Mouse (Mus musculus): ENCODE results near the gene Rbm4b. TPM values are rescaled to one million over a fixed set of nuclear protein-coding genes. Genes with fewer than 3 reads are reported as not detected.
"Not testable (repeated sequence)": the region's sequence is repeated elsewhere in the genome, so short reads cannot be mapped to it uniquely, and the experiment has no call there.

The Rbm4b gene
- polyA plus RNA-seq, 1 experiment = 233 TPM

DNA sequence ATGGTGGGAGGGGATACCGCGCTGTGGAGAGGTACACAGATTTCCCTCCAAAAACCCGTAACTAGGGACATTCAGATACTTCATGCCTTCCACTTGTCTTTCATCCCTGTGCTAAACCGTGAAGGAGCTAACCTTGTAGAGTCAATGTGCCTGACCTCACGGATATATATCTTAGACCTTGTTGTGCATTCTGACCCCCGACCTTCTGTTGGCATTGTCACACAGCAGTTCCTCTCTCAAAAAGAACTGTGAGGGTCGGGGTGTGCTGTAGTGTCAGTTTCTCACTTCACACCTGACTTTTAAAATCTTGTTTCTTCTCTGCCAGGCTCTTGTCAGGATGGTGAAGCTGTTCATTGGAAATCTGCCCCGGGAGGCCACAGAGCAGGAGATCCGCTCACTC lies 624 bp downstream of the Rbm4b start:
- no peaks in the 10 kb centered on the region for H3K27me3 ChIP-seq (ENCODE audit: control insufficient read depth, insufficient read depth, low read length)
- TF ChIP-seq POLR2A (IDR thresholded peaks at IDR 0.05; ENCODE audit: control insufficient read depth, low read depth, low read length) (no peak), CTCF (IDR thresholded peaks at IDR 0.05; ENCODE audit: control insufficient read depth, insufficient read depth, insufficient replicate concordance, low read depth, low read length) (no peak)
- peak overlapping the region; percentile 96 for H3K27ac ChIP-seq (ENCODE audit: control insufficient read depth, insufficient read depth, low read depth, low read length)
- H3K36me3 ChIP-seq (ENCODE audit: control insufficient read depth, insufficient read depth, low read length) = peaks cover 5% of the 10 kb centered on the region
- H3K4me3 ChIP-seq (ENCODE audit: control insufficient read depth, low read depth, low read length) = peak overlapping the region; percentile 92
- no peaks in the 10 kb centered on the region; the same call in 1 of the 2 replicates for H3K4me1 ChIP-seq (ENCODE audit: control insufficient read depth, insufficient read depth, low read length)

DNA sequence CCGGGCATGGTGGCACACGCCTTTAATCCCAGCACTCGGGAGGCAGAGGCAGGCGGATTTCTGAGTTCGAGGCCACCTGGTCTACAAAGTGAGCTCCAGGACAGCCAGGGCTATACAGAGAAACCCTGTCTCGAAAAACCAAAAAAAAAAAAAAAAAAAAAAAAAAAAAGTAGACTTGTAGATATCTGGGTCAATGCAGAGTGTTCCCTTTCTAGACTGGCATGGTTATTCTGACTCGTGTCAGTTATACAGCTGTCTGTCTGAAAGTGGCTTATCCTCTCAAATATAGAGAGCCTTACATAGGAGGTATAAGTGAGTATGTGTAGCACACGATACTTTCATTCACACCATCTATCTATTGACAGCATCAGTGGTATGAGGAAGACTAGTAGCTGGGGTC lies 4.2 kb downstream of the Rbm4b start:
- H3K36me3 ChIP-seq (ENCODE audit: control insufficient read depth, insufficient read depth, low read length); H3K4me1 ChIP-seq (ENCODE audit: control insufficient read depth, insufficient read depth, low read length); H3K27me3 ChIP-seq (ENCODE audit: control insufficient read depth, insufficient read depth, low read length); H3K27ac ChIP-seq (ENCODE audit: control insufficient read depth, insufficient read depth, low read depth, low read length); H3K4me3 ChIP-seq (ENCODE audit: control insufficient read depth, low read depth, low read length): not testable (repeated sequence)

DNA sequence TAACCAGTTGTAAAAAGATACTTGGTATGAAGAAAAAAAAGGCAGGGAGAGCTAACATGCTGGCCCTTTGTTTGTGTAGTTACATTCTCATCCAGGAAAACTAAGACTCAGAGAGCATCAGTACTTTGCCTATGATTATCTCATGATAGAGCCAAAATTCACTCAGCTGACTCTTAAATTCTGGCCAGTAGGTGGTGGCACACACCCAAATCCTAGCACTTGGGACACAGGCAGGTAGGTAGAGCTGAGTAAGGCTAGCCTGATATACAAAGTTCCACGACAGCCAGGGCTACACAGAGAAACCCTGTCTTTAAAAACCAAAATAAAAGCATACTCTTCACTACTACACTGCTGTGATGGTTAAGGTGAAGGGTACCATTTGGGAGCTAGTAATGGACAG lies 6.6 kb downstream of the Rbm4b start:
- H3K36me3 ChIP-seq (ENCODE audit: control insufficient read depth, insufficient read depth, low read length) = peaks cover 3% of the 10 kb centered on the region

DNA sequence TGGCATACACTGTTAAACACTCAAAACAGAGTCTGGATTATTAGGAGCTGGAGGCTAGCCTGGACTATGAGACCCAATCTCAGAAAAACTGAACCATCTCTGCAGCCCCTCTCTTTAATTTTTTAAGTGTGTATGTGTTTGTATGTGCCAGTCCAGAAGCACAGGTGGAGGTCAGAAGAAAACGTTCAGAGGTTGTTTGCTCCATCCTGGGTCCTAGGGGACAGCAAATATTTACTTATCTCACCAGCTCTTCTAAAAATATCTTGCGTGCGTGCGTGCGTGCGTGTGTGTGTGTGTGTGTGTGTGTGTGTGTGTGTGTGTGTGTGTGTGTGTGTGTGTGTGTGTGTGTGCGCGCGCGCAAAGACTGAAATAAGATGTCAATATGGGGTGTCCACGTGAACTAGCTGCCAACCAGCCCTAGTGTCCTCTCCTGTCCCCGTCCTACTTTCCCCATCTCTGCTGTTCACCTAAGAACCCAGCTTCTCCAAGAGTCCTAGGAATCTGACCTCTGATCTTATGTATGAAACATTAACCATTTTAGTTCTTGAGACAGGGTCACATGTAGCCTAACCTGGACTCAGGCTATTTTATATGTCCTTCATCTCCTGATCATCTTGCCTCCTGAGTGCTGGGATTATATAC lies 11.3 kb downstream of the Rbm4b start:
- peaks cover 1% of the 10 kb centered on the region; the same call in 1 of the 2 replicates for H3K36me3 ChIP-seq (ENCODE audit: control insufficient read depth, insufficient read depth, low read length)
- no peaks in the 10 kb centered on the region for H3K27me3 ChIP-seq (ENCODE audit: control insufficient read depth, insufficient read depth, low read length)
- no peaks in the 10 kb centered on the region for H3K4me1 ChIP-seq (ENCODE audit: control insufficient read depth, insufficient read depth, low read length)
- no peak overlapping the region for H3K4me3 ChIP-seq (ENCODE audit: control insufficient read depth, low read depth, low read length)
- no peak for TF ChIP-seq CTCF (IDR thresholded peaks at IDR 0.05; ENCODE audit: control insufficient read depth, insufficient read depth, insufficient replicate concordance, low read depth, low read length)
- TF ChIP-seq POLR2A (IDR thresholded peaks at IDR 0.05; ENCODE audit: control insufficient read depth, low read depth, low read length) = no peak
- H3K27ac ChIP-seq (ENCODE audit: control insufficient read depth, insufficient read depth, low read depth, low read length) = no peak overlapping the region

More for the DNA sequence above, 6.6 kb downstream of the Rbm4b start:
- H3K4me1 ChIP-seq (ENCODE audit: control insufficient read depth, insufficient read depth, low read length) = no peaks in the 10 kb centered on the region
- H3K4me3 ChIP-seq (ENCODE audit: control insufficient read depth, low read depth, low read length) = no peak overlapping the region
- H3K27ac ChIP-seq (ENCODE audit: control insufficient read depth, insufficient read depth, low read depth, low read length) = no peak overlapping the region
- no peaks in the 10 kb centered on the region for H3K27me3 ChIP-seq (ENCODE audit: control insufficient read depth, insufficient read depth, low read length)
- TF ChIP-seq CTCF (IDR thresholded peaks at IDR 0.05; ENCODE audit: control insufficient read depth, insufficient read depth, insufficient replicate concordance, low read depth, low read length) = no peak
- no peak for TF ChIP-seq POLR2A (IDR thresholded peaks at IDR 0.05; ENCODE audit: control insufficient read depth, low read depth, low read length)

DNA sequence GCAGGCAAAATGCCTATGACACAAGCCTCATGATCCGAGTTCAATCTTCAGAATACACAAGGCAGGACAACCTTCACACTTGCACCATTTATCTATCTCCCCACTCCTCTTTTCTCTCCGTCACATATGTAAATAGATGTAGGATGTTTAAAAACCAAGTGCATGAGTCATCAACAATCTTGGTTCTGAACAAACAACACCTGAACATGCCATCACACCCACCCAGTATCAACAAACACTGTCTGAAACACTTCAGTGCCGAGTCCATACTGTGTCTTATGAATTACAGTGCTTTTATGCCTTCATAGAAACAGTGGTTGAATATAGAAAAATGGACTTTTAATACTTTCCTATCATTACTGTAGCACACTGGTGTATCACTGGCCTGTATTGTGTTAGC lies 16.5 kb downstream of the Rbm4b start:
- Histone ChIP-seq H3K36me3 (ENCODE audit: control insufficient read depth, insufficient read depth, low read length) (peaks cover 1% of the 10 kb centered on the region; the same call in 1 of the 2 replicates), H3K4me3 (ENCODE audit: control insufficient read depth, low read depth, low read length) (no peak overlapping the region), H3K4me1 (ENCODE audit: control insufficient read depth, insufficient read depth, low read length) (no peaks in the 10 kb centered on the region), H3K27me3 (ENCODE audit: control insufficient read depth, insufficient read depth, low read length) (no peaks in the 10 kb centered on the region), H3K27ac (ENCODE audit: control insufficient read depth, insufficient read depth, low read depth, low read length) (no peak overlapping the region)
- no peak for TF ChIP-seq POLR2A (IDR thresholded peaks at IDR 0.05; ENCODE audit: control insufficient read depth, low read depth, low read length)
- TF ChIP-seq CTCF (IDR thresholded peaks at IDR 0.05; ENCODE audit: control insufficient read depth, insufficient read depth, insufficient replicate concordance, low read depth, low read length) = no peak

DNA sequence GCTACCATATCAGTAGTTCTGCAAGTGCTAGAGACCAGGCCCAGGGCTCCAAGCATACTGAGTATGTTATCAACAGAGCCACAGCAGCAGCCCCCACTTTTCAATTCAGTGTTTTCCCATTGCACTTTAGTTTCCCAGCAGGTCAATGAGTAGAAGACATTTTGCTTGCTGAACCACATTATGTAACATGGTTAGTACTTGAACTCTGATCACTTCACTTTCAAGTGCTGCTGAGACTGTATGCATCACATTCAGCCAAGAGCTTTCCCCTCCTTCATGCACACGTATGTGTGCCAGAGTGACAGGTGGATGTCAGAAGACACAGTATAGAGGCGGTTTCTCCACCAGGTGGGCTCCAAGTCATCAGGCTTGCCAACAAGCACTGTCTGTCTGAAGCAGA lies 26.6 kb downstream of the Rbm4b start:
- no peaks in the 10 kb centered on the region for H3K27me3 ChIP-seq (ENCODE audit: control insufficient read depth, insufficient read depth, low read length)
- H3K4me3 ChIP-seq (ENCODE audit: control insufficient read depth, low read depth, low read length) = no peak overlapping the region
- TF ChIP-seq CTCF (IDR thresholded peaks at IDR 0.05; ENCODE audit: control insufficient read depth, insufficient read depth, insufficient replicate concordance, low read depth, low read length) = no peak
- H3K27ac ChIP-seq (ENCODE audit: control insufficient read depth, insufficient read depth, low read depth, low read length) = no peak overlapping the region
- peaks cover 2% of the 10 kb centered on the region for H3K36me3 ChIP-seq (ENCODE audit: control insufficient read depth, insufficient read depth, low read length)
- H3K4me1 ChIP-seq (ENCODE audit: control insufficient read depth, insufficient read depth, low read length) = no peaks in the 10 kb centered on the region; the same call in 1 of the 2 replicates

DNA sequence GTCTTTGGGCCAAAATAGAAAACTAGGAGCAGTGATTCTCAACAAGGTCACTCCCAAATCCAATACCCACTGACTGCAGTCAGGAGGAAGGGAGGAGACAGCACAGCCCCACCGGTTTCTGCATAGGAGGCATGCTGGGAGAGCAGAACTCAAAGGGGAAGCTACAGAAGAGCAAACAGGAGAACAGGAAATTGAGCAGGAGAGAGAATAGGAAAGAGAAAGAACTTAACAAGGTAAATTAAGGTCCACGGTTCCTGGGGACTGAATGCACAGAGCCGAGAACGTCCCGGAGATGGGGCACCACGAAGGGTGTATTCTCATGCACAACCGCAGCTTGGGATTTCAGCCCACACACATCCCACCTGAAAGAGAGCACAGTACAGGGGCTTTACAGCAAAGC lies 28.9 kb downstream of the Rbm4b start:
- Histone ChIP-seq H3K4me1 (ENCODE audit: control insufficient read depth, insufficient read depth, low read length) (no peaks in the 10 kb centered on the region; the same call in 1 of the 2 replicates), H3K27ac (ENCODE audit: control insufficient read depth, insufficient read depth, low read depth, low read length) (no peak overlapping the region), H3K36me3 (ENCODE audit: control insufficient read depth, insufficient read depth, low read length) (peaks cover 2% of the 10 kb centered on the region), H3K27me3 (ENCODE audit: control insufficient read depth, insufficient read depth, low read length) (no peaks in the 10 kb centered on the region), H3K4me3 (ENCODE audit: control insufficient read depth, low read depth, low read length) (no peak overlapping the region)
- TF ChIP-seq CTCF (IDR thresholded peaks at IDR 0.05; ENCODE audit: control insufficient read depth, insufficient read depth, insufficient replicate concordance, low read depth, low read length) (no peak), POLR2A (IDR thresholded peaks at IDR 0.05; ENCODE audit: control insufficient read depth, low read depth, low read length) (no peak)

DNA sequence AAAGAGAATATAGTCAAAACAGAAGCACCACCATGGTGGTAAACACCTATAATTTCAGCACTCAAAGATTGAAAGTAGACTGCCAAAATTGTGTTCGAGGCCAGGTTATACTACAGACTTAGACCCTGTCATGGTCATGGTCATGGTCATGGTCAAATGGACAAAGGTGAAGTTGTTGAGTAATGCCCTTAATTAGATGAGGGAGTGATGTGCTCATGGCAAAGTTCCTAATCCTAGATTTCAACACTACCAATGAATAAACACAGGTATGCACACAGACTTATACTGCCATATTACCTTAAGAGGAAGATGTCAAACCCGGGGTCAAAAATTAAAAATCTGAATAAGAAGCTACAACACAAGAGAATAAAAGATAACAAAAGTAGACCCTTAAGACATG lies 30.0 kb downstream of the Rbm4b start:
- H3K27me3 ChIP-seq (ENCODE audit: control insufficient read depth, insufficient read depth, low read length) = no peaks in the 10 kb centered on the region
- TF ChIP-seq POLR2A (IDR thresholded peaks at IDR 0.05; ENCODE audit: control insufficient read depth, low read depth, low read length) = no peak
- TF ChIP-seq CTCF (IDR thresholded peaks at IDR 0.05; ENCODE audit: control insufficient read depth, insufficient read depth, insufficient replicate concordance, low read depth, low read length) = no peak
- H3K4me1 ChIP-seq (ENCODE audit: control insufficient read depth, insufficient read depth, low read length) = no peaks in the 10 kb centered on the region; the same call in 1 of the 2 replicates
- H3K27ac ChIP-seq (ENCODE audit: control insufficient read depth, insufficient read depth, low read depth, low read length) = no peak overlapping the region
- H3K36me3 ChIP-seq (ENCODE audit: control insufficient read depth, insufficient read depth, low read length) = peaks cover 2% of the 10 kb centered on the region
- H3K4me3 ChIP-seq (ENCODE audit: control insufficient read depth, low read depth, low read length) = no peak overlapping the region
